Mouse (Mus musculus): ENCODE data around the gene Lnpep.

Lnpep gene

DNA sequence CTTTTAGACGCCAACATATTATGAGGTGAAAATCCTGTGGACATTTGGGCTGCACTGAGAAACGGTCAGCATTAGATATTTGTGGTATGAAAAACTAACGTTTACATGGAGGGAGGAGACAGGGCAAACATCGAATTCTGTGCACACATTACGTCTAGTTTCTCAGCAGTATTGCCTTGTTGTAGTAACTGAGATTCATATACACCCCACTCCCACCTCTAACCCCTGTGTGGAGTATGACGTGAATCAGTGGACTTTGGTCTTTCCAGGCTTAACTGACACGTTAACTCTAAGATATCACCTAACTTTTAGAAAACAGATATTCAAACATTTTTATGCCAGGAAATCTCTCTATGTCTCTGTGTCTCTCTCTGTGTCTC, 133.2 kb downstream of the Lnpep start:
- no peak for DNase-seq

GRCm38 (mm10) chr17:17490820-17491621, 133.8 kb downstream of the Lnpep start:
- DNase-seq: peak; percentile 62 to 72

GRCm38 (mm10) chr17:17485789-17486188, 139.1 kb downstream of the Lnpep start:
- DNase-seq: no peak

All from kidney, postnatal 4 days (tissue).